Mouse (Mus musculus): ENCODE data around the gene Erp44.

GRCm38 (mm10) chr4:48198447-48198846 lies 80.9 kb downstream of the Erp44 start:
- TF ChIP-seq POLR2A (IDR thresholded peaks at IDR 0.05; ENCODE audit: low read depth, low read length): no peak
- no peak for TF ChIP-seq CTCF (IDR thresholded peaks at IDR 0.05; ENCODE audit: extremely low read depth, insufficient read depth, insufficient read length, insufficient replicate concordance)
